Mouse (Mus musculus) forebrain, embryonic 10.5 days (tissue): Measurements from ENCODE around the gene Snrnp27. TPM values are rescaled to one million over a fixed set of nuclear protein-coding genes. Genes with fewer than 3 reads are reported as not detected.

ENCODE experiments used
- DNase-seq: peaks from one replicate; pipeline ENCODE4 v3.0.0-alpha.2; 2017; ENCODE audit warnings: low spot score; ENCODE audit errors: extremely low spot score
- H3K27ac ChIP-seq: fragments of 300-500 bp; sonication (generic); 2 replicates; pipeline ENCODE4 v1.5.1; 2016; ENCODE audit warnings: mild to moderate bottlenecking
- H3K27me3 ChIP-seq: fragments of 300-500 bp; sonication (generic); 2 replicates; pipeline ENCODE4 v1.6.1; 2016; ENCODE audit warnings: mild to moderate bottlenecking; ENCODE audit not compliant: poor library complexity, severe bottlenecking
- H3K36me3 ChIP-seq: fragments of 300-500 bp; sonication (generic); replicated peaks from 2 replicates; pipeline ENCODE4 v1.6.1; 2016; ENCODE audit warnings: mild to moderate bottlenecking, moderate library complexity
- H3K4me1 ChIP-seq: fragments of 300-500 bp; sonication (generic); 2 replicates; pipeline ENCODE4 v1.6.1; 2016
- H3K4me3 ChIP-seq: fragments of 300-500 bp; sonication (generic); 2 replicates; pipeline ENCODE4 v1.5.1; 2016; ENCODE audit warnings: mild to moderate bottlenecking, moderate library complexity
- H3K9me3 ChIP-seq: fragments of 300-500 bp; sonication (generic); 2 replicates; pipeline ENCODE4 v1.6.1; 2016; ENCODE audit warnings: mild to moderate bottlenecking, moderate library complexity
- WGBS: fragments of 180-500 bp; shearing (Covaris S2); methylation state at CpG from one replicate; pipeline ENCODE4 v1.1.7; 2016; 5-methylcytosine and 5-hydroxymethylcytosine counted together
- polyA plus RNA-seq: library from polyadenylated mRNA; unstranded; fragments of >200 nt; fragmentation: Nextera tagmentation; extraction: Ambion mirVana; gene quantifications from 2 replicates; pipeline ENCODE4 v1.2.1, GENCODE M21; 2016

Snrnp27 gene
- 125 and 136 TPM in 2 replicates for polyA plus RNA-seq

- Histone ChIP-seq H3K27ac (peak within 1 kb of the TSS; percentile 89), H3K27me3 (no peaks in the 10 kb centered on the region), H3K36me3 (peaks cover 40% of the 10 kb centered on the region), H3K4me1 (peaks cover 17% of the 10 kb centered on the region), H3K9me3 (no peaks in the 10 kb centered on the region), H3K4me3 (peak within 1 kb of the TSS; percentile 74)
- DNase-seq = peak; percentile 93
- 3% methylated on average over 36 of the region's 36 CpGs for WGBS
These were observed at the start of gene Snrnp27 for GRCm38 (mm10) chr6:86683872-86684654. Gene Snrnp27, minus strand, starts transcription at chr6:86684522.

GRCm38 (mm10) chr6:86733183-86733876 is 49.0 kb upstream of the Snrnp27 start, which contains the start of gene Gmcl1:
Gene Gmcl1, minus strand, starts transcription at chr6:86733383.
- Histone ChIP-seq H3K36me3 (no peaks in the 10 kb centered on the region), H3K27me3 (no peaks in the 10 kb centered on the region), H3K4me1 (peaks cover 30% of the 10 kb centered on the region), H3K9me3 (no peaks in the 10 kb centered on the region), H3K27ac (peak within 1 kb of the TSS; percentile 92), H3K4me3 (peak within 1 kb of the TSS; percentile 92)
- WGBS = under 1% methylated on average over 56 of the region's 59 CpGs
- peak; percentile 93 for DNase-seq

GRCm38 (mm10) chr6:86732276-86733173 is 48.2 kb upstream of the Snrnp27 start:
- Histone ChIP-seq H3K36me3 (peaks cover 2% of the 10 kb centered on the region), H3K9me3 (no peaks in the 10 kb centered on the region), H3K27ac (peak overlapping the region; percentile 92), H3K4me3 (peak overlapping the region; percentile 92), H3K27me3 (no peaks in the 10 kb centered on the region), H3K4me1 (peaks cover 30% of the 10 kb centered on the region)
- peak; percentile 40 for DNase-seq
- WGBS = under 1% methylated on average over 62 of the region's 62 CpGs

GRCm38 (mm10) chr6:86728711-86729110 is 44.4 kb upstream of the Snrnp27 start:
- H3K4me3 ChIP-seq = no peak overlapping the region
- H3K4me1 ChIP-seq = peaks cover 21% of the 10 kb centered on the region
- H3K36me3 ChIP-seq = peaks cover 15% of the 10 kb centered on the region
- H3K27ac ChIP-seq = no peak overlapping the region
- H3K9me3 ChIP-seq = no peaks in the 10 kb centered on the region
- WGBS = 95% methylated on average over 5 of the region's 5 CpGs
- no peaks in the 10 kb centered on the region for H3K27me3 ChIP-seq
- no peak for DNase-seq

- H3K4me1 ChIP-seq = no peaks in the 10 kb centered on the region
- no peaks in the 10 kb centered on the region for H3K9me3 ChIP-seq
- no peak overlapping the region for H3K4me3 ChIP-seq
- no peak overlapping the region for H3K27ac ChIP-seq
- peaks cover 33% of the 10 kb centered on the region for H3K36me3 ChIP-seq
- H3K27me3 ChIP-seq = no peaks in the 10 kb centered on the region
- DNase-seq = no peak
- WGBS = 82% methylated on average over 3 of the region's 3 CpGs
These were observed 37.7 kb upstream of the Snrnp27 start for GRCm38 (mm10) chr6:86721977-86722376.

GRCm38 (mm10) chr6:86708072-86708774 is 23.9 kb upstream of the Snrnp27 start:
- no peak overlapping the region for H3K4me3 ChIP-seq
- 90% methylated on average over 4 of the region's 4 CpGs for WGBS
- H3K4me1 ChIP-seq = no peaks in the 10 kb centered on the region
- H3K27ac ChIP-seq = no peak overlapping the region
- no peaks in the 10 kb centered on the region for H3K27me3 ChIP-seq
- no peaks in the 10 kb centered on the region for H3K9me3 ChIP-seq
- H3K36me3 ChIP-seq = peaks cover 57% of the 10 kb centered on the region
- no peak for DNase-seq

GRCm38 (mm10) chr6:86702577-86702976 is 18.3 kb upstream of the Snrnp27 start:
- H3K36me3 ChIP-seq = peaks cover 85% of the 10 kb centered on the region
- no peaks in the 10 kb centered on the region for H3K9me3 ChIP-seq
- 93% methylated on average over 9 of the region's 9 CpGs for WGBS
- H3K4me3 ChIP-seq = no peak overlapping the region
- no peaks in the 10 kb centered on the region for H3K27me3 ChIP-seq
- H3K27ac ChIP-seq = no peak overlapping the region
- DNase-seq = no peak
- H3K4me1 ChIP-seq = no peaks in the 10 kb centered on the region

GRCm38 (mm10) chr6:86697903-86698302 is 13.6 kb upstream of the Snrnp27 start:
- Histone ChIP-seq H3K4me1 (no peaks in the 10 kb centered on the region), H3K36me3 (peaks cover 74% of the 10 kb centered on the region), H3K27ac (no peak overlapping the region), H3K27me3 (no peaks in the 10 kb centered on the region), H3K9me3 (no peaks in the 10 kb centered on the region), H3K4me3 (no peak overlapping the region)
- no peak for DNase-seq
- 84% methylated on average over 6 of the region's 6 CpGs for WGBS

GRCm38 (mm10) chr6:86696213-86696612 is 11.9 kb upstream of the Snrnp27 start:
- Histone ChIP-seq H3K4me3 (no peak overlapping the region), H3K27ac (no peak overlapping the region), H3K27me3 (no peaks in the 10 kb centered on the region), H3K4me1 (no peaks in the 10 kb centered on the region), H3K9me3 (no peaks in the 10 kb centered on the region), H3K36me3 (peaks cover 64% of the 10 kb centered on the region)
- no peak for DNase-seq
- 91% methylated on average over 10 of the region's 10 CpGs for WGBS

- H3K9me3 ChIP-seq = no peaks in the 10 kb centered on the region
- peak; percentile 42 for DNase-seq
- H3K27me3 ChIP-seq = no peaks in the 10 kb centered on the region
- H3K4me1 ChIP-seq = no peaks in the 10 kb centered on the region
- no peak overlapping the region for H3K27ac ChIP-seq
- peaks cover 61% of the 10 kb centered on the region for H3K36me3 ChIP-seq
- H3K4me3 ChIP-seq = no peak overlapping the region
These were observed 10.1 kb upstream of the Snrnp27 start for GRCm38 (mm10) chr6:86694465-86694864.

GRCm38 (mm10) chr6:86689671-86690070 is 5.3 kb upstream of the Snrnp27 start:
- Histone ChIP-seq H3K4me1 (peaks cover 4% of the 10 kb centered on the region; the same call in 1 of the 2 replicates), H3K4me3 (no peak overlapping the region), H3K27me3 (no peaks in the 10 kb centered on the region), H3K36me3 (peaks cover 24% of the 10 kb centered on the region), H3K27ac (no peak overlapping the region), H3K9me3 (no peaks in the 10 kb centered on the region)
- DNase-seq = no peak
- 98% methylated on average over 3 of the region's 3 CpGs for WGBS

- no peaks in the 10 kb centered on the region for H3K27me3 ChIP-seq
- DNase-seq = no peak
- WGBS = 78% methylated on average over 1 of the region's 1 CpGs
- H3K4me1 ChIP-seq = peaks cover 17% of the 10 kb centered on the region
- H3K4me3 ChIP-seq = no peak overlapping the region
- H3K36me3 ChIP-seq = peaks cover 27% of the 10 kb centered on the region
- H3K9me3 ChIP-seq = no peaks in the 10 kb centered on the region
- no peak overlapping the region for H3K27ac ChIP-seq
These were observed 2.6 kb upstream of the Snrnp27 start for GRCm38 (mm10) chr6:86686971-86687370.
